Mouse (Mus musculus) neural tube, embryonic 12.5 days (tissue): Measurements from ENCODE around the gene Smok3c. TPM values are rescaled to one million over a fixed set of nuclear protein-coding genes. Genes with fewer than 3 reads are reported as not detected.

Experiments used
- ATAC-seq: fragments of 200-750 bp; cut with Nextera tagmentation; 2 replicates; pipeline ENCODE4 v1.8.0; 2017; ENCODE audit warnings: low read depth, mild to moderate bottlenecking, moderate TSS enrichment, moderate library complexity; ENCODE audit not compliant: low FRiP score
- H3K27ac ChIP-seq: fragments of 300-500 bp; sonication (generic); 2 replicates; pipeline ENCODE4 v1.5.1; 2016
- H3K27me3 ChIP-seq: fragments of 300-500 bp; sonication (generic); replicated peaks from 2 replicates; pipeline ENCODE4 v1.6.1; 2016; ENCODE audit warnings: mild to moderate bottlenecking
- H3K36me3 ChIP-seq: fragments of 300-500 bp; sonication (generic); 2 replicates; pipeline ENCODE4 v1.6.1; 2016; ENCODE audit warnings: mild to moderate bottlenecking
- H3K4me1 ChIP-seq: fragments of 300-500 bp; sonication (generic); 2 replicates; pipeline ENCODE4 v1.6.1; 2016
- H3K4me2 ChIP-seq: fragments of 300-500 bp; sonication (generic); replicated peaks from 2 replicates; pipeline ENCODE4 v1.6.1; 2016; ENCODE audit warnings: mild to moderate bottlenecking
- H3K4me3 ChIP-seq: fragments of 300-500 bp; sonication (generic); 2 replicates; pipeline ENCODE4 v1.5.1; 2016
- H3K9ac ChIP-seq: fragments of 300-500 bp; sonication (generic); 2 replicates; pipeline ENCODE4 v1.6.1; 2016; ENCODE audit warnings: mild to moderate bottlenecking
- H3K9me3 ChIP-seq: fragments of 300-500 bp; sonication (generic); 2 replicates; pipeline ENCODE4 v1.6.1; 2016; ENCODE audit warnings: mild to moderate bottlenecking
- WGBS: fragments of 180-500 bp; shearing (Covaris S2); methylation state at CpG from one replicate; pipeline ENCODE4 v1.1.7; 2016; 5-methylcytosine and 5-hydroxymethylcytosine counted together
- polyA plus RNA-seq: library from polyadenylated mRNA; unstranded; fragments of >200 nt; fragmentation: Nextera tagmentation; extraction: Ambion mirVana; gene quantifications from 2 replicates; pipeline ENCODE4 v1.2.1, GENCODE M21; 2016

The Smok3c gene
- polyA plus RNA-seq, 1 experiment from 2014 or later, result not detected

- Histone ChIP-seq H3K27ac (no peak overlapping the region), H3K4me3 (no peak overlapping the region), H3K36me3 (peaks cover 7% of the 10 kb centered on the region; the same call in 1 of the 2 replicates), H3K9me3 (no peaks in the 10 kb centered on the region), H3K9ac (no peak overlapping the region), H3K4me2 (no peak overlapping the region), H3K4me1 (peaks cover 6% of the 10 kb centered on the region; the same call in 1 of the 2 replicates), H3K27me3 (no peaks in the 10 kb centered on the region)
- no peak for ATAC-seq
- 91% methylated on average over 2 of the region's 2 CpGs for WGBS
These were observed 30.9 kb downstream of the Smok3c start for GRCm38 (mm10) chr5:138083936-138084335.

DNA sequence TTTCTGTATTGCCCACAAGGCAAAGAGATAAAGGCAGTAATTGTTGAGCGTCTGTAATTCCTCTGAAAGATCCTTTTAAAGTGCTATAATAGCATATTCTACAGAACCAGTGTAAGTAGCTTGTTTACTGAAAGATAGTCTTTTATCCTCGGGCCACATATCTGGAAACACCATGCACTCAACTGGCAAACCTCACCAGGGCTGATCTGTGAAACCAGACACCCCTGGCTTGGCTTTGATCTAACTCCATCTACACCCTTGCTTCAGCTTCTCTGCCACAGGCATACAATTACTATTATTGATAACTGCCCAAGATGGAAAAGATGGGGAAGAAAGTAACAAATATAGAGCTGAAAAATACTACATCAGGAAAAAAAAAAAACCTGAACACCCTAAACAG is 31.5 kb downstream of the Smok3c start:
- WGBS, result 61% methylated on average over 2 of the region's 2 CpGs
- H3K9ac ChIP-seq, result no peak overlapping the region
- no peaks in the 10 kb centered on the region for H3K27me3 ChIP-seq
- H3K4me2 ChIP-seq, result peak overlapping the region; percentile 73
- H3K36me3 ChIP-seq, result peaks cover 12% of the 10 kb centered on the region; the same call in 1 of the 2 replicates
- peak; percentile 34; the same call in 1 of the 2 replicates for ATAC-seq
- no peak overlapping the region for H3K27ac ChIP-seq
- peaks cover 6% of the 10 kb centered on the region; the same call in 1 of the 2 replicates for H3K4me1 ChIP-seq
- H3K9me3 ChIP-seq, result no peaks in the 10 kb centered on the region
- peak overlapping the region; percentile 79; the same call in 1 of the 2 replicates for H3K4me3 ChIP-seq

GRCm38 (mm10) chr5:138084996-138085395 is 32.0 kb downstream of the Smok3c start, which contains the start of gene Zkscan1:
Gene Zkscan1, plus strand, starts transcription at chr5:138085084.
- peak; percentile 92 for ATAC-seq
- peak within 1 kb of the TSS; percentile 53; the same call in 1 of the 2 replicates for H3K27ac ChIP-seq
- peak within 1 kb of the TSS; percentile 73 for H3K4me2 ChIP-seq
- under 1% methylated on average over 27 of the region's 27 CpGs for WGBS
- H3K4me1 ChIP-seq, result peaks cover 6% of the 10 kb centered on the region; the same call in 1 of the 2 replicates
- H3K36me3 ChIP-seq, result peaks cover 12% of the 10 kb centered on the region; the same call in 1 of the 2 replicates
- H3K9me3 ChIP-seq, result no peaks in the 10 kb centered on the region
- H3K4me3 ChIP-seq, result peak within 1 kb of the TSS; percentile 79
- H3K27me3 ChIP-seq, result no peaks in the 10 kb centered on the region
- peak within 1 kb of the TSS; percentile 97 for H3K9ac ChIP-seq

- peaks cover 12% of the 10 kb centered on the region; the same call in 1 of the 2 replicates for H3K36me3 ChIP-seq
- H3K9me3 ChIP-seq, result no peaks in the 10 kb centered on the region
- peaks cover 6% of the 10 kb centered on the region; the same call in 1 of the 2 replicates for H3K4me1 ChIP-seq
- WGBS, result under 1% methylated on average over 18 of the region's 18 CpGs
- H3K9ac ChIP-seq, result peak overlapping the region; percentile 97
- peak overlapping the region; percentile 53; the same call in 1 of the 2 replicates for H3K27ac ChIP-seq
- peak; percentile 60; the same call in 1 of the 2 replicates for ATAC-seq
- no peaks in the 10 kb centered on the region for H3K27me3 ChIP-seq
- H3K4me3 ChIP-seq, result peak overlapping the region; percentile 79
- H3K4me2 ChIP-seq, result peak overlapping the region; percentile 73
These were observed 32.5 kb downstream of the Smok3c start for GRCm38 (mm10) chr5:138085421-138085911.

DNA sequence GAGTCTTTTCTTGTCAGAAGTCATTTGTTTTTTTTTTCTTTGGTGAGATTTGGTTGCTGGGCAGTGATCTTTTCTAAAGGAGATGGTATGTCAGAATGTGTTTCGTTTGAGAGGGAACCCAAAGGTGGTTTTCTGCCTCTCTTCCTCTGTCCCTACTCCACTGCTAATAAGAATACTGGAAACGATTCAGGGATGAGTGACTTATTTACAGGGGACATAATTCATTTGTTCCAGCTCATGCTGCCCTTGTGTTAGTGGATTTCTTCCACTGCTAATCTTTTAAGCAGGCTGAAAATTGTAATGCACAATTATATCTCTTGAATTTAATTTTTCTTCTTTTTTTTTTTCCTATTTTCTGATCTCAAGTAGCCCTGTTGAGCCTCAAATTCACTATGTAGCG is 33.8 kb downstream of the Smok3c start:
- H3K9me3 ChIP-seq, result no peaks in the 10 kb centered on the region
- H3K4me2 ChIP-seq, result peak overlapping the region; percentile 73
- H3K9ac ChIP-seq, result peak overlapping the region; percentile 97; the same call in 1 of the 2 replicates
- no peak overlapping the region for H3K4me3 ChIP-seq
- ATAC-seq, result no peak
- no peaks in the 10 kb centered on the region for H3K27me3 ChIP-seq
- H3K27ac ChIP-seq, result no peak overlapping the region
- WGBS, result 82% methylated on average over 3 of the region's 3 CpGs
- peaks cover 6% of the 10 kb centered on the region; the same call in 1 of the 2 replicates for H3K4me1 ChIP-seq
- peaks cover 12% of the 10 kb centered on the region; the same call in 1 of the 2 replicates for H3K36me3 ChIP-seq

- no peak overlapping the region for H3K4me2 ChIP-seq
These were observed 35.4 kb downstream of the Smok3c start for GRCm38 (mm10) chr5:138088366-138088765.

DNA sequence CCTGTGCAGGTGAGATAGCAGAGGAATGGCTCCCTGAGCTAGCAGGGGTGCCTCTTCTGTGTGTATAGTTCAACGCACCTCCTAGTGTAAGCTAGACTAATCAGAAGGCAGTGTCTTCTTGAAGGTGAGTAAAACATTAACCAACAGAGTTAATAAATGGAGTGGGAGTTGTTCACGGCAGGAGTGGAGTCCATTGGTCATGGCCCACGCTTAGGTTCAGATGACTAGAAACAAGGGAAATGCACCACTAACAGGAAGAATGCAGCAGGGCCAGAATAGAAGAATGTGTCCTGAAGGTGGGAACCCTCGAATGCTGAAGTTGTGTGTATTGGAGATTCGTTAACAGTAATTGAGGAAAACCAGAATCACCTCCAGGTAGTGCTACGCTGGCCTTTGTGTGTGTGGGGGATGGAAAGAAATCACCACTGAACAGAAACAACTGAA is 36.1 kb downstream of the Smok3c start:
- H3K4me1 ChIP-seq, result peaks cover 6% of the 10 kb centered on the region; the same call in 1 of the 2 replicates
- no peak overlapping the region for H3K27ac ChIP-seq
- H3K9ac ChIP-seq, result no peak overlapping the region
- no peaks in the 10 kb centered on the region for H3K27me3 ChIP-seq
- H3K4me2 ChIP-seq, result no peak overlapping the region
- 74% methylated on average over 6 of the region's 6 CpGs for WGBS
- no peak for ATAC-seq
- no peak overlapping the region for H3K4me3 ChIP-seq
- peaks cover 26% of the 10 kb centered on the region for H3K36me3 ChIP-seq
- no peaks in the 10 kb centered on the region for H3K9me3 ChIP-seq

More at GRCm38 (mm10) chr5:138088366-138088765, 35.4 kb downstream of the Smok3c start:
- Histone ChIP-seq H3K27me3 (no peaks in the 10 kb centered on the region), H3K36me3 (peaks cover 19% of the 10 kb centered on the region), H3K27ac (no peak overlapping the region), H3K4me1 (peaks cover 6% of the 10 kb centered on the region; the same call in 1 of the 2 replicates), H3K4me3 (no peak overlapping the region), H3K9me3 (no peaks in the 10 kb centered on the region), H3K9ac (no peak overlapping the region)
- no peak for ATAC-seq
- WGBS, result 91% methylated on average over 3 of the region's 3 CpGs

DNA sequence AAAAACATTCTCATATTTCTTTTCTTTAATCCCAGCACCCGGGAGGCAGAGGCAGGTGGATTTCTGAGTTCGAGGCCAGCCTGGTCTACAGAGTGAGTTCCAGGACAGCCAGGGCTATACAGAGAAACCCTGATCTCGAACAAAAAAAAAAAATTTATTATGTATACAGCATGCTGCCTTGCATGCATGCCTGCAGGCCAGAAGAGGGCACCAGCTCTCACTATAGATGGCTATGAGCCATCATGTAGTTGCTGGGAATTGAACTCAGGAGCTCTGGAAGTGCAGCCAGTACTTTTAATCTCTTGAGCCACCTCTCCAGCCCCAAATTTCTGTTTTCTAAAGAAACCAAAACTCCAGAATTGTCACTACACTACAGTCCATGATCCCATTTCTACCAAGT is 37.3 kb downstream of the Smok3c start:
- Histone ChIP-seq H3K4me1 (peaks cover 6% of the 10 kb centered on the region; the same call in 1 of the 2 replicates), H3K4me3 (no peak overlapping the region), H3K4me2 (no peak overlapping the region), H3K27ac (no peak overlapping the region), H3K9me3 (no peaks in the 10 kb centered on the region), H3K36me3 (peaks cover 38% of the 10 kb centered on the region), H3K9ac (no peak overlapping the region), H3K27me3 (no peaks in the 10 kb centered on the region)
- no peak for ATAC-seq
- WGBS, result 84% methylated on average over 3 of the region's 3 CpGs

GRCm38 (mm10) chr5:138090737-138091136 is 37.7 kb downstream of the Smok3c start:
- WGBS, result 93% methylated on average over 5 of the region's 5 CpGs
- Histone ChIP-seq H3K36me3 (peaks cover 41% of the 10 kb centered on the region), H3K4me2 (no peak overlapping the region), H3K27me3 (no peaks in the 10 kb centered on the region), H3K9me3 (no peaks in the 10 kb centered on the region), H3K27ac (no peak overlapping the region), H3K4me1 (peaks cover 6% of the 10 kb centered on the region; the same call in 1 of the 2 replicates), H3K4me3 (no peak overlapping the region), H3K9ac (no peak overlapping the region)
- no peak for ATAC-seq

GRCm38 (mm10) chr5:138092771-138093170 is 39.8 kb downstream of the Smok3c start:
- WGBS, result 91% methylated on average over 4 of the region's 4 CpGs
- H3K27me3 ChIP-seq, result no peaks in the 10 kb centered on the region
- no peak overlapping the region for H3K9ac ChIP-seq
- ATAC-seq, result no peak
- no peaks in the 10 kb centered on the region for H3K4me1 ChIP-seq
- no peak overlapping the region for H3K27ac ChIP-seq
- peaks cover 58% of the 10 kb centered on the region for H3K36me3 ChIP-seq
- H3K4me3 ChIP-seq, result no peak overlapping the region
- H3K9me3 ChIP-seq, result no peaks in the 10 kb centered on the region
- no peak overlapping the region for H3K4me2 ChIP-seq

DNA sequence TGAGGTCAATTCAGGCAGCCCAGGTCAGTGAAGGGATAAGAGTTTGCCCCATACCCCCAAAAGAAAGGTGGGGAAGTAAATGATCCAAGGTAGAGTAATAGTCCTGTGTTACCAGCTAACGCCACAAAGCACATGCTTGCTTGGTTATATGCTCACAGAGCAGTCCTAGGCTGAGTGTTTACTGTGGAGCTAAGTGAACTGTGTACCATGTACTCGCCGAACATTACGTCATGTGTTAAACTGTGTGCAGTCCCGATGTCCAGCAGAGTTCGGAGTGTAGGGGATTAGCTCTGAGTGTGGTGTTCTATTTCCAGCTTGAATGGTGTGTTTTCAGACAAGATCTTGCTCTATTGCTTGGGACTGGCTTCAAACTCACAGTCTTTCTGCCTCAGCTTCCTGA is 41.5 kb downstream of the Smok3c start:
- peaks cover 66% of the 10 kb centered on the region for H3K36me3 ChIP-seq
- no peaks in the 10 kb centered on the region for H3K9me3 ChIP-seq
- 99% methylated on average over 6 of the region's 6 CpGs for WGBS
- ATAC-seq, result no peak
- no peak overlapping the region for H3K4me3 ChIP-seq
- no peak overlapping the region for H3K9ac ChIP-seq
- no peak overlapping the region for H3K27ac ChIP-seq
- no peaks in the 10 kb centered on the region for H3K27me3 ChIP-seq
- H3K4me2 ChIP-seq, result no peak overlapping the region
- no peaks in the 10 kb centered on the region for H3K4me1 ChIP-seq

DNA sequence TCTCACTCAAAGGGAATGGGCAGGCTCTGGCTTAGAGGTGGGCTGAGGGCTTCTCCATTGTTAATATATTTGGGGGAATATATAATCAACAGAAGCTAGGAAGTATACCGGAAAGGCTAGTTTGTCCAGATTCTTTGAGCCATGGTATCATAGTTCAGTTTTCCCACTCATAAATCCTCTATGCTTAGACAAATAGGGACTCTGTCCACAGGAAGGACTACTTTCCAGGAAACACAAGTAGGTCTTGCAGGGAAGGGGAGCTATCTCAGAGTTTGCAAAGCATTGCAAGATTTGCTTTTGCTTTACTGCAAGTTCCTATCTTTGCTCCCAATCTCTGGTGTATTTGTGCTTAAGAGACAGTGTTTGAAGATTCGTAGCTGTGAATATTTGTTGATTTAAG is 52.0 kb downstream of the Smok3c start:
- no peaks in the 10 kb centered on the region for H3K4me1 ChIP-seq
- H3K4me2 ChIP-seq, result no peak overlapping the region
- no peak overlapping the region for H3K27ac ChIP-seq
- no peak overlapping the region for H3K4me3 ChIP-seq
- no peaks in the 10 kb centered on the region for H3K27me3 ChIP-seq
- 98% methylated on average over 2 of the region's 2 CpGs for WGBS
- ATAC-seq, result no peak
- no peaks in the 10 kb centered on the region for H3K9me3 ChIP-seq
- H3K9ac ChIP-seq, result no peak overlapping the region
- peaks cover 57% of the 10 kb centered on the region for H3K36me3 ChIP-seq
